Mouse (Mus musculus): ENCODE measurements around the gene Atxn2.

DNA sequence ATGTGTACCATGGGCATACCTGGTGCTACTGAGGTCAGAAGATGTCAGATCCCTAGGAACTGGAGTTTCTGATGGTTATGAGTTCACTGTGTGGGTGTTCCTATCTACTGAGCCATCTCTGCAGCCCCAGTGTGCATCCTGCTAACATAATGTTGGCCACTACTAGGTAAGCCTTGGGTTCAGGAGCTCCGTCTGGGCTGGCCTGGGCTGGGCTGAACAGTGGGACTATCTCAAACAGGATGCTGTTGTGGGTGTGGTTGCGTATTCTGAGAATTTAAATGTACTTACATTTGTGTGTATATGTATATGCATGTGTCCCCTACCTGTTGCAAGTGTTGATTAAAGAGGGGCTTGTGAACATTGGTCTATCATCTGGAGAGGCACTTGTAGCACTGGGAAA is 38.5 kb downstream of the Atxn2 start:
- TF ChIP-seq CTCF (IDR thresholded peaks at IDR 0.05) (no peak), EP300 (IDR thresholded peaks at IDR 0.05) (no peak)
